Mouse (Mus musculus): ENCODE results near the gene Prim2. TPM values are rescaled to one million over a fixed set of nuclear protein-coding genes. Genes with fewer than 3 reads are reported as not detected.
A peak's percentile ranks its signal among the peaks of the same experiment; 100 is the strongest.

The Prim2 gene
- polyA plus RNA-seq, 1 experiment from 2014 or later: 26.1 TPM

GRCm38 (mm10) chr1:33565764-33566401, 103.7 kb downstream of the Prim2 start:
- Histone ChIP-seq H3K9me3 (no peaks in the 10 kb centered on the region), H3K27me3 (no peaks in the 10 kb centered on the region), H3K9ac (no peak overlapping the region), H3K4me3 (no peak overlapping the region), H3K4me2 (no peak overlapping the region), H3K4me1 (replicated peaks) (no peaks in the 10 kb centered on the region), H3K27ac (no peak overlapping the region), H3K36me3 (no peaks in the 10 kb centered on the region)
- ATAC-seq (ENCODE audit: low FRiP score): no peak
- WGBS: 62% methylated on average over 7 of the region's 7 CpGs

GRCm38 (mm10) chr1:33564032-33564431, 105.6 kb downstream of the Prim2 start:
- no peaks in the 10 kb centered on the region for H3K4me1 ChIP-seq (replicated peaks)
- no peak overlapping the region for H3K4me3 ChIP-seq
- H3K36me3 ChIP-seq: no peaks in the 10 kb centered on the region
- no peaks in the 10 kb centered on the region for H3K27me3 ChIP-seq
- no peak overlapping the region for H3K4me2 ChIP-seq
- WGBS: 81% methylated on average over 6 of the region's 6 CpGs
- no peak for ATAC-seq (ENCODE audit: low FRiP score)
- H3K27ac ChIP-seq: no peak overlapping the region
- H3K9me3 ChIP-seq: no peaks in the 10 kb centered on the region
- no peak overlapping the region for H3K9ac ChIP-seq

- Histone ChIP-seq H3K4me3 (no peak overlapping the region), H3K36me3 (no peaks in the 10 kb centered on the region), H3K9me3 (no peaks in the 10 kb centered on the region), H3K27ac (no peak overlapping the region), H3K4me1 (replicated peaks) (no peaks in the 10 kb centered on the region), H3K4me2 (no peak overlapping the region), H3K27me3 (no peaks in the 10 kb centered on the region), H3K9ac (no peak overlapping the region)
- WGBS: 90% methylated on average over 3 of the region's 3 CpGs
- ATAC-seq (ENCODE audit: low FRiP score): no peak
Observed at GRCm38 (mm10) chr1:33563611-33564010, 106.0 kb downstream of the Prim2 start.

- no peaks in the 10 kb centered on the region for H3K27me3 ChIP-seq
- no peaks in the 10 kb centered on the region for H3K4me1 ChIP-seq (replicated peaks)
- no peak overlapping the region for H3K9ac ChIP-seq
- H3K36me3 ChIP-seq: no peaks in the 10 kb centered on the region
- no peak overlapping the region for H3K4me2 ChIP-seq
- no peak for ATAC-seq (ENCODE audit: low FRiP score)
- no peak overlapping the region for H3K27ac ChIP-seq
- no peak overlapping the region for H3K4me3 ChIP-seq
- 87% methylated on average over 4 of the region's 4 CpGs for WGBS
- H3K9me3 ChIP-seq: no peaks in the 10 kb centered on the region
Observed at GRCm38 (mm10) chr1:33556638-33557037, 113.0 kb downstream of the Prim2 start.

GRCm38 (mm10) chr1:33555626-33556025, 114.0 kb downstream of the Prim2 start:
- ATAC-seq (ENCODE audit: low FRiP score): no peak
- 58% methylated on average over 2 of the region's 2 CpGs for WGBS
- no peaks in the 10 kb centered on the region for H3K27me3 ChIP-seq

GRCm38 (mm10) chr1:33551350-33551749, 118.2 kb downstream of the Prim2 start:
- H3K4me1 ChIP-seq (replicated peaks): no peaks in the 10 kb centered on the region
- no peak overlapping the region for H3K9ac ChIP-seq
- 96% methylated on average over 9 of the region's 9 CpGs for WGBS
- no peaks in the 10 kb centered on the region for H3K36me3 ChIP-seq
- H3K4me2 ChIP-seq: no peak overlapping the region
- no peaks in the 10 kb centered on the region for H3K27me3 ChIP-seq
- no peak for ATAC-seq (ENCODE audit: low FRiP score)
- no peaks in the 10 kb centered on the region for H3K9me3 ChIP-seq
- H3K4me3 ChIP-seq: no peak overlapping the region
- no peak overlapping the region for H3K27ac ChIP-seq

More at GRCm38 (mm10) chr1:33555626-33556025, 114.0 kb downstream of the Prim2 start:
- Histone ChIP-seq H3K4me1 (replicated peaks) (no peaks in the 10 kb centered on the region), H3K9me3 (no peaks in the 10 kb centered on the region), H3K36me3 (no peaks in the 10 kb centered on the region), H3K9ac (no peak overlapping the region), H3K4me2 (no peak overlapping the region), H3K4me3 (no peak overlapping the region), H3K27ac (no peak overlapping the region)

GRCm38 (mm10) chr1:33541708-33542107, 127.9 kb downstream of the Prim2 start:
- H3K4me2 ChIP-seq: no peak overlapping the region
- H3K27me3 ChIP-seq: no peaks in the 10 kb centered on the region
- H3K9me3 ChIP-seq: no peaks in the 10 kb centered on the region
- no peak overlapping the region for H3K9ac ChIP-seq
- H3K4me1 ChIP-seq (replicated peaks): no peaks in the 10 kb centered on the region
- no peak for ATAC-seq (ENCODE audit: low FRiP score)
- 93% methylated on average over 7 of the region's 7 CpGs for WGBS
- H3K27ac ChIP-seq: no peak overlapping the region
- no peaks in the 10 kb centered on the region for H3K36me3 ChIP-seq
- no peak overlapping the region for H3K4me3 ChIP-seq

GRCm38 (mm10) chr1:33537948-33538347, 131.6 kb downstream of the Prim2 start:
- Histone ChIP-seq H3K27me3 (no peaks in the 10 kb centered on the region), H3K4me2 (no peak overlapping the region), H3K36me3 (no peaks in the 10 kb centered on the region), H3K9me3 (no peaks in the 10 kb centered on the region), H3K27ac (no peak overlapping the region), H3K4me3 (no peak overlapping the region), H3K9ac (no peak overlapping the region), H3K4me1 (replicated peaks) (no peaks in the 10 kb centered on the region)
- ATAC-seq (ENCODE audit: low FRiP score): no peak

- WGBS: 95% methylated on average over 4 of the region's 4 CpGs
- Histone ChIP-seq H3K9ac (no peak overlapping the region), H3K27me3 (no peaks in the 10 kb centered on the region), H3K4me3 (no peak overlapping the region), H3K36me3 (no peaks in the 10 kb centered on the region), H3K27ac (no peak overlapping the region), H3K4me2 (no peak overlapping the region), H3K4me1 (replicated peaks) (peaks cover 7% of the 10 kb centered on the region), H3K9me3 (no peaks in the 10 kb centered on the region)
- ATAC-seq (ENCODE audit: low FRiP score): no peak
Observed at GRCm38 (mm10) chr1:33536272-33537004, 133.2 kb downstream of the Prim2 start.

GRCm38 (mm10) chr1:33535140-33535686, 134.4 kb downstream of the Prim2 start:
- no peaks in the 10 kb centered on the region for H3K9me3 ChIP-seq
- no peak overlapping the region for H3K27ac ChIP-seq
- H3K4me2 ChIP-seq: no peak overlapping the region
- no peaks in the 10 kb centered on the region for H3K36me3 ChIP-seq
- 95% methylated on average over 2 of the region's 2 CpGs for WGBS
- peaks cover 13% of the 10 kb centered on the region for H3K4me1 ChIP-seq (replicated peaks)
- no peaks in the 10 kb centered on the region for H3K27me3 ChIP-seq
- H3K4me3 ChIP-seq: no peak overlapping the region
- ATAC-seq (ENCODE audit: low FRiP score): no peak
- H3K9ac ChIP-seq: no peak overlapping the region

- H3K4me3 ChIP-seq: no peak overlapping the region
- no peak overlapping the region for H3K4me2 ChIP-seq
- no peaks in the 10 kb centered on the region for H3K36me3 ChIP-seq
- ATAC-seq (ENCODE audit: low FRiP score): 0 out of 2 replicates have a peak, but pooled peaks have one; percentile 37
- no peak overlapping the region for H3K9ac ChIP-seq
- H3K27ac ChIP-seq: 0 out of 2 replicates have a peak overlapping the region, but pooled peaks have one; percentile 32
- no peaks in the 10 kb centered on the region for H3K27me3 ChIP-seq
- peaks cover 13% of the 10 kb centered on the region for H3K4me1 ChIP-seq (replicated peaks)
- 70% methylated on average over 3 of the region's 3 CpGs for WGBS
- H3K9me3 ChIP-seq: no peaks in the 10 kb centered on the region
Observed at GRCm38 (mm10) chr1:33531860-33532259, 137.7 kb downstream of the Prim2 start.

GRCm38 (mm10) chr1:33531097-33531856, 138.3 kb downstream of the Prim2 start:
- Histone ChIP-seq H3K9ac (no peak overlapping the region), H3K36me3 (no peaks in the 10 kb centered on the region), H3K4me1 (replicated peaks) (peaks cover 13% of the 10 kb centered on the region), H3K27ac (peak overlapping the region; percentile 48; the same call in 1 of the 2 replicates), H3K4me3 (no peak overlapping the region), H3K27me3 (no peaks in the 10 kb centered on the region), H3K9me3 (no peaks in the 10 kb centered on the region), H3K4me2 (no peak overlapping the region)
- 65% methylated on average over 5 of the region's 5 CpGs for WGBS
- peak; percentile 84 for ATAC-seq (ENCODE audit: low FRiP score)
